Mouse (Mus musculus) neural tube, embryonic 10.5 days (tissue): ENCODE results near the gene U2af1l4.
A peak's percentile ranks its signal among the peaks of the same experiment; 100 is the strongest.

Experiments
- DNase-seq: peaks from one replicate; pipeline ENCODE4 v3.0.0-alpha.2; 2017; ENCODE audit warnings: low spot score; ENCODE audit errors: extremely low spot score

The U2af1l4 gene

GRCm38 (mm10) chr7:30586455-30587020, 23.4 kb downstream of the U2af1l4 start:
- DNase-seq: no peak

GRCm38 (mm10) chr7:30587842-30588667, 25.0 kb downstream of the U2af1l4 start:
- DNase-seq: peak; percentile 74

- peak; percentile 97 for DNase-seq
Observed at GRCm38 (mm10) chr7:30588676-30589434, 25.8 kb downstream of the U2af1l4 start, which contains the start of gene Kmt2b. Kmt2b (minus strand) TSS chr7:30588726.

- peak; percentile 89 for DNase-seq
Observed at GRCm38 (mm10) chr7:30589435-30590301, 26.6 kb downstream of the U2af1l4 start.

- no peak for DNase-seq
Observed at GRCm38 (mm10) chr7:30590927-30591604, 28.0 kb downstream of the U2af1l4 start.

GRCm38 (mm10) chr7:30591605-30591951, 28.5 kb downstream of the U2af1l4 start:
- no peak for DNase-seq

GRCm38 (mm10) chr7:30592772-30593423, 29.8 kb downstream of the U2af1l4 start:
- no peak for DNase-seq

GRCm38 (mm10) chr7:30593579-30594509, 30.7 kb downstream of the U2af1l4 start:
- DNase-seq: no peak

- no peak for DNase-seq
Observed at GRCm38 (mm10) chr7:30594510-30595024, 31.5 kb downstream of the U2af1l4 start.

GRCm38 (mm10) chr7:30596093-30596492, 33.0 kb downstream of the U2af1l4 start:
- DNase-seq: no peak

- DNase-seq: no peak
Observed at GRCm38 (mm10) chr7:30596811-30597210, 33.7 kb downstream of the U2af1l4 start.

GRCm38 (mm10) chr7:30598786-30599185, 35.7 kb downstream of the U2af1l4 start, which contains the start of gene Zbtb32:
Zbtb32 (minus strand) TSS chr7:30598909.
- no peak for DNase-seq

GRCm38 (mm10) chr7:30599933-30600353, 36.8 kb downstream of the U2af1l4 start:
- peak; percentile 69 for DNase-seq

- no peak for DNase-seq
Observed at GRCm38 (mm10) chr7:30600651-30601050, 37.5 kb downstream of the U2af1l4 start.

GRCm38 (mm10) chr7:30602583-30602982, 39.5 kb downstream of the U2af1l4 start:
- no peak for DNase-seq

GRCm38 (mm10) chr7:30604424-30604823, 41.3 kb downstream of the U2af1l4 start:
- DNase-seq: no peak

- DNase-seq: no peak
Observed at GRCm38 (mm10) chr7:30604944-30605343, 41.8 kb downstream of the U2af1l4 start.

- peak; percentile 40 for DNase-seq
Observed at GRCm38 (mm10) chr7:30607706-30608309, 44.7 kb downstream of the U2af1l4 start.
